Mouse (Mus musculus) adrenal gland, postnatal 10 days (tissue): ENCODE results near the gene Fam124a. TPM values are rescaled to one million over a fixed set of nuclear protein-coding genes. Genes with fewer than 3 reads are reported as not detected.

Source experiments
- total RNA-seq, 2 experiments: library from RNA; stranded (reverse); gene quantifications; 2 replicates each; pipeline ENCODE4 v1.2.3; 2021

The Fam124a gene
- total RNA-seq, 2 experiments from 2014 or later: 3.7 to 4.1 TPM

Other genes starting within 250 kb of the Fam124a start
- under 1 TPM; 0.82 to 0.84 TPM for gene Gucy1b2, start 99.4 kb upstream of the Fam124a start, total RNA-seq
- gene Gm4131, start 11.2 kb downstream of the Fam124a start, total RNA-seq: not detected
- not detected for gene Serpine3, start 107.9 kb downstream of the Fam124a start, total RNA-seq
- 10 to 100 TPM; 38.5 to 50.5 TPM for gene Ints6, start 205.4 kb downstream of the Fam124a start, total RNA-seq